Mouse (Mus musculus) testis, adult 2 months (tissue): ENCODE data around the gene Sapcd1. TPM values are rescaled to one million over a fixed set of nuclear protein-coding genes. Genes with fewer than 3 reads are reported as not detected.

Experiments used
- H3K27ac ChIP-seq: fragments of 200-500 bp; 2 replicates; pipeline ENCODE4 v1.5.1; 2012; ENCODE audit warnings: low read depth, low read length; ENCODE audit not compliant: control insufficient read depth, insufficient read depth
- H3K27me3 ChIP-seq: fragments of 200-500 bp; 2 replicates; pipeline ENCODE4 v1.6.1; 2012; ENCODE audit warnings: mild to moderate bottlenecking, low read length, moderate library complexity; ENCODE audit not compliant: control insufficient read depth, insufficient read depth
- H3K36me3 ChIP-seq: fragments of 200-500 bp; 2 replicates; pipeline ENCODE4 v1.6.1; 2012; ENCODE audit warnings: mild to moderate bottlenecking, low read length; ENCODE audit not compliant: control insufficient read depth, insufficient read depth
- H3K4me1 ChIP-seq: fragments of 200-500 bp; 2 replicates; pipeline ENCODE4 v1.6.1; 2012; ENCODE audit warnings: low read length; ENCODE audit not compliant: control insufficient read depth, insufficient read depth
- H3K4me3 ChIP-seq: fragments of 200-500 bp; 2 replicates; pipeline ENCODE4 v1.5.1; 2012; ENCODE audit warnings: low read depth, mild to moderate bottlenecking, low read length, moderate library complexity, mixed read lengths; ENCODE audit not compliant: control insufficient read depth
- CTCF ChIP-seq: fragments of 200-500 bp; IDR thresholded peaks from 2 replicates; pipeline ENCODE4 v1.5.1; 2012; ENCODE audit warnings: low read depth, mild to moderate bottlenecking, inconsistent platforms, low read length, moderate library complexity; ENCODE audit not compliant: control insufficient read depth, insufficient read depth, insufficient replicate concordance
- POLR2A ChIP-seq: fragments of 200-500 bp; IDR thresholded peaks from 2 replicates; pipeline ENCODE4 v1.6.1; 2012; ENCODE audit warnings: low read depth, mild to moderate bottlenecking, inconsistent platforms, low read length, moderate library complexity; ENCODE audit not compliant: control insufficient read depth
- polyA plus RNA-seq: library from polyadenylated mRNA; depleted of rRNA; stranded (reverse); fragments of >200 nt; gene quantifications from 2 replicates; pipeline ENCODE4 v1.2.3, GENCODE M21; 2012; rRNA removed

Gene Sapcd1
- 3.5 and 3.8 TPM in 2 replicates for polyA plus RNA-seq

DNA sequence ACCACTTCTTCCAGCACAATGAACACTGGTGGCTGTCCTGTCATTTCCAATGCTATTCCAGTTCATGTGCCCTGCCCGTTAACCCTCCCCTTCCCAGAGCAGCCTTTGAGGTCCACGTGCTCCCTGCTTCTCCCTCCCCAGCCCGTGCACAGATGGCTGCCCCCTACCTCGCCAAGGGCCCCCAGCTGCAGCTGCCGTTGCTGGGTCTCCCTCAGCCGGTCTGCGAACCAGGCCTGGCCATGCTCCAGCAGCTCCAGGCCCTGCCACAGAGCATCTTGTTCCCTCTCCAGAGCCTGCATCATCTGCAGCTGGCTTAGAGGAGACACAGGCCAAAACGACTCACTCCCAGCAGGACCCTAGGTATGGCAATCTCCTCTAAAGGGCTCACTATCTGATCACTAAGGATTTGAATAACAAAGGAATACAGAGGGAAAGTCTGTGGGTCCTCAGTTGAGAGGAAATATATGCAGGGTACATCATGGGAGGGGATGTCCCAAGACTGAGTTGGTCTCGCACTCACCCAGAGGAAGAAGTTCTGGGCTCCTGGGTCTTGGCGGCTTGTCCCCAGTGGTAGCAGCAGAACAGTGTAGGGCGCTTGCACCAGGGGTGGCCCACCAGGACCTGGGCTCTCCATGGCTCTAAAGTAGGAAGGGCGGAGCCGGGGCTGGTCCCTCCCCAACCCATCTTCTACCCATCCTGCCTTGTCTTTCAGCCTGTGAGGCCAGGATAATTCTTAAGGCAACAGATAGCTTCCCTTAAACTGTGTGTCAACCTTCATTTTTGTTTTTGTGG is at the start of gene Sapcd1:
Gene Sapcd1, minus strand, starts transcription at position 740 of the 792 bp plus-strand sequence.
- no peak for TF ChIP-seq CTCF
- Histone ChIP-seq H3K4me3 (no peak within 1 kb of the TSS), H3K4me1 (peaks cover 2% of the 10 kb centered on the region; the same call in 1 of the 2 replicates), H3K27ac (no peak within 1 kb of the TSS), H3K36me3 (no peaks in the 10 kb centered on the region), H3K27me3 (no peaks in the 10 kb centered on the region)

GRCm38 (mm10) chr17:35077285-35077684 is 49.5 kb upstream of the Sapcd1 start:
- no peaks in the 10 kb centered on the region for H3K36me3 ChIP-seq
- H3K27ac ChIP-seq: no peak overlapping the region
- H3K4me3 ChIP-seq: no peak overlapping the region
- no peaks in the 10 kb centered on the region for H3K27me3 ChIP-seq
- peaks cover 4% of the 10 kb centered on the region for H3K4me1 ChIP-seq
- TF ChIP-seq CTCF (no peak), POLR2A (no peak)

DNA sequence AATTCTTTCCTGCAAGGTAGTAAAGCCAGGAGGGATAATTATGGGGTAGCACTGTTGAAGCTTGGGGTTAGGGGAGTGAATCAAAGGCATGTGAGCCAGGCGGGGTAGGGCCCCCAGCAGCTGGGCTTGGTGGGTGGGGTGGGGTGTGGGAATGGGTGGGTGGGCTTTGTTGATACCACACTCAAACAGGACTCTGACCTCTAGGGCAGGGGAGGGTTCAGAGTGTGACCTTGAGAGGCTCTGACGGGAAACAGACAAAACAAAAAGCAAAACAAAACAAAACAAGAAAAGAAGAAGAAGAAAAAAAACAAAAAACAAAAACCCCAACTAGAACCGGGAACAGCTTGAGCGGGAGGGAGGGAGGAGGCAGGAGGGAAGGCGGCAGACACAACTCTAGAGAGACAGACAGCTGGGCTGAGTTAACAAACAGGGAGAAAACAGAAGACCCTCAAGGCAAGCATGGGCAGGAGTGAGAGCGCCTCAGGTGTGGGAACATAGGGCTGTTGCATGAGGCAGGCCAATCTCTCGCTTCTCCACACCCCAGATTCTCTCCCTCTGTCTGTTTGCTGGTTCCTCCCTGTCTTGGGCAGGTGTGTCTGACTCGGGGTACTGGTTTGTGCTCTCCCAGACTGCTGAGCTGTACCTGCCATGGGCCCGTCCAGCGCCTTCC is 48.8 kb upstream of the Sapcd1 start, which contains the start of gene Ly6g6e:
Gene Ly6g6e, plus strand, starts transcription at position 396 of the 670 bp plus-strand sequence.
- Histone ChIP-seq H3K4me3 (no peak within 1 kb of the TSS), H3K36me3 (no peaks in the 10 kb centered on the region), H3K27me3 (no peaks in the 10 kb centered on the region), H3K4me1 (peaks cover 4% of the 10 kb centered on the region), H3K27ac (peak within 1 kb of the TSS; percentile 44)
- no peak for TF ChIP-seq POLR2A
- no peak for TF ChIP-seq CTCF

GRCm38 (mm10) chr17:35074097-35074496 is 46.3 kb upstream of the Sapcd1 start:
- H3K27me3 ChIP-seq: no peaks in the 10 kb centered on the region
- no peaks in the 10 kb centered on the region for H3K36me3 ChIP-seq
- H3K4me1 ChIP-seq: peaks cover 2% of the 10 kb centered on the region
- H3K27ac ChIP-seq: no peak overlapping the region
- no peak overlapping the region for H3K4me3 ChIP-seq
- TF ChIP-seq POLR2A (no peak), CTCF (no peak)

- H3K4me3 ChIP-seq: no peak overlapping the region
- no peaks in the 10 kb centered on the region for H3K27me3 ChIP-seq
- H3K4me1 ChIP-seq: peaks cover 2% of the 10 kb centered on the region
- no peaks in the 10 kb centered on the region for H3K36me3 ChIP-seq
- TF ChIP-seq POLR2A: no peak
- TF ChIP-seq CTCF: no peak
- no peak overlapping the region for H3K27ac ChIP-seq
These were observed 43.6 kb upstream of the Sapcd1 start for GRCm38 (mm10) chr17:35071454-35071853.

DNA sequence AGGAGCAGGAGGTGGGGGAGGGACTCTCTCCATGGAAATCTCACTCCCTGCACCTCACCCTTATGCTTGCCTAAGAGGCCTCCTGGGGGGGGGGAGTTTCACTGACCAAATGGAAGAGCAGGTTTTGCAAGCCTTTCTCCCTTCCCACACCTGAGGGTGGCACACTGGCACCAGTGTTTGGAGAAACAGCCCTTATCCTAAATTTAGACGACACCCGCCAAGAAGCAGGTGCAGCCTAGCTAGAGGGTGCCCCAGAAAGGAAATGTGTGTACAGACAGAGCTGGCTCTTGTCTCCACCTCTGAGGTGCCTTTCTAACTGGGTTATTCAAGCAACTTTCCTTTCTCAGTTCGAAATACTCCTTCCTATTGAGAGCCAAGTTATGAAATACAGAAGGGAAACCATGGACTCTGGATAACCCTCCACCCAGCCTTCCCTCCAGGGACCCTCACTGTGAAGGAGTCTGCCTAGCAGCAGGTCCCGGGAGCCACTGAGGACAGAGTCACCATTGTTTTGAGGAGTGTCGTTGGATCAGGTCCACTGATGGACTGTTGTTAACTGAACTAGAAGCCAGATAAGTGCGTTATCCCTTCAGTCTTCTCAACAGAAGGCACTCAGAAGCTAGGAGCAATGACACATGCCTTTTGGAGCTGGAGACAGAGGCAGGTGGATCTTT is 42.9 kb upstream of the Sapcd1 start:
- H3K27me3 ChIP-seq: peaks cover 3% of the 10 kb centered on the region; the same call in 1 of the 2 replicates
- H3K4me3 ChIP-seq: no peak overlapping the region
- H3K36me3 ChIP-seq: no peaks in the 10 kb centered on the region
- H3K4me1 ChIP-seq: peaks cover 2% of the 10 kb centered on the region
- TF ChIP-seq POLR2A (no peak), CTCF (no peak)
- H3K27ac ChIP-seq: no peak overlapping the region
